Mouse (Mus musculus): Measurements from ENCODE around the gene Gfer. TPM values are rescaled to one million over a fixed set of nuclear protein-coding genes. Genes with fewer than 3 reads are reported as not detected.

The Gfer gene
- polyA plus RNA-seq, 1 experiment from 2014 or later: 36.2 TPM

DNA sequence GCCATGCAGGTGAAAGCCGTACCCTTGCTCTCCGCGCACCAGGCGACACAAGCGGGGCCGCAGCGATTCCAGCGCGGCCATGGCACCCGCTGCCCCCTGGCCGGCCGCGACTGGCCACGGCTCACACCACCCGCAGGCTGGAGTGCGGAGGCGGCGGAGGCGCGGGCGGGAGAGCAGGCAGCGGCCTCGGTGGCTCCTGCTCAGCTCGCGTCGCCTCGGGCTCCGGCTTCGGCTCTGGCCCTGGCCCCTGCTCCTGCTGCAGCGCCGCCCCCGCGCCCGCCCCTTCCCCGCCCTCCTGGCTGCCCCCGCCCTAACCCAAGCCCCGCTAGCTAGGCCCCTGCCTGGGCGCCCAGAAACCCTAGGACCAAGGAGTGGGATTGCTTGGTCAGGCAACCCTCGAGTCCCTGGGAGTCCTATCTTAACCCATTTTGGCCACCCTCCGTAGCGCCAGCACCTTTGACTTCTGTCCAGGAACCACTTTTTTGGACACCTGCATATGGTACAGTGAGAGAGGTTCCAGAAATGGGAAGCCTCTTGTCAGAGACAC is 45.8 kb downstream of the Gfer start, which contains the start of gene Slc9a3r2:
Gene Slc9a3r2, minus strand, starts transcription at position 258 of the 547 bp plus-strand sequence.
- DNase-seq (ENCODE audit: low spot score): peak; percentile 27

DNA sequence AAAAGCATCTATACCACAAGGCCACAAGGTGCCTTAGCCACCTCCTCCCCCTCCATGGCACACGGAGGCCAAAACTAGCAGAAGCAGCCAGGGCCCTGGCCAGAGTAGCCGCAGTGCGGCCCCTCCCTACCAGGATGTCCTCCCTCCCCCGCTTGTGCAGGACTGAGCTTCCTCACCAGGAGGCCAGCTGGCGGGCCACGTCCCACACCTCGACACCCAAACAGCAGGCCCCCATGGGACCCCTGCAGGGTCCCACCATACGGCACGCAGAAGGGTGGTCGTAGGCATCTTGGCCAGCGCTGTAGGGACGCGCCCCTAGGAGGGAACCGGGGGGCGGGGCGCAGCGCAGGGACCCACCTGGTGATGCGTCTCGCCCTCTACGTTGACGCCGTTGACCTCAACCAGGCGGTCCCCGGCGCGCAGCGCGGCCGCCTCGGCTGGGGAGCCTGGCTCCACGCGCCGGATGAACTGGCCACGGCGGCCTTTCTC is 46.3 kb downstream of the Gfer start:
- DNase-seq (ENCODE audit: low spot score): no peak

DNA sequence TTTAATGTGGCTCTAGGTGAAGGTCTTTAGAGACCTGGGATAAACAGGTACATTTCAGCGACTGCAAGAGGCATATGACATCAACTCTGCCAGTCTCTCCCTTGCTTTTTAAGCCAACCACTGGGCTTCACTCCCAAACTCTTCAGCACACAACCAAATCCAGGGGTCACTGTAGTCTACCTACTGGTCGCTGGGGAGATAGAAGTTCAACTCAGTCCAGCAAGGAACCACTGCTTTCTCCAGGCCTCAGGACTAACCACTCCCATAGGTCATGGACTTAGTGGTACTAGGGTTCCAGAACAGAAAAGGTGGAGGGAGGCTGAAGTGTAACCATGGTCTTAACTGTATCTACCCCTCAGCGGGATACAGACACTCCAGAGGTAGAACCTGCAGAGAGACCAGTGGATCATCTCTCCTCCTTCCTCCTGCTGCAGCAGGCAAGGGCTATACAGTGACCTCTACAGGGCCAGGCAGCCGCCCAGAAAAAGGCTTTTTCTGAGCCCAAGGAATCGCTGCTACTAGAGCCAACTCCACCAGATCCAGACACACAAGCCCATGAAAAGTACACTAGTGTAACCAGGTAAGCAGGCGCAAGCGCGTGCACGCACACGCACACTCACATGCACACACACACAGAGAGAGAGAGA is 47.1 kb downstream of the Gfer start:
- DNase-seq (ENCODE audit: low spot score): no peak

DNA sequence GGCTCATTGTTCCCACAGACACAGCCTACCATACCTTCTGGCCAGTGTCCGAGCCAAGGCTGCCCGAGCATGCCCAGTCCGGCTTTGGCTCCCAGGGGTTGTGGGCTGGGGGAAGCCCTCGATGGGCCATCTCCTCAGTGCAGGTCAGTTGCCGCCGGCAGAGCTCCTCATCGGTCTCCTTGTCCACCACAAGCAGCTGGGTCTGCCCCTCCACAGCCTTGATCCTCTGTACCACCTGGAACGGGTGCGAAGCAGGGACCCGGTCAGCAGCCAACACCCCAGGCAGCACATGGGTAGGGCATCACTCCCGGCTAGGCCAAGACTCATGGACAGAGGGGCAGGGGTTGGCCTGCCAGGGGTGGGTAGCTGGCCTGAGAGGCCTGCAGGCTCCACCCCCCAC is 48.5 kb downstream of the Gfer start:
- DNase-seq (ENCODE audit: low spot score): no peak

DNA sequence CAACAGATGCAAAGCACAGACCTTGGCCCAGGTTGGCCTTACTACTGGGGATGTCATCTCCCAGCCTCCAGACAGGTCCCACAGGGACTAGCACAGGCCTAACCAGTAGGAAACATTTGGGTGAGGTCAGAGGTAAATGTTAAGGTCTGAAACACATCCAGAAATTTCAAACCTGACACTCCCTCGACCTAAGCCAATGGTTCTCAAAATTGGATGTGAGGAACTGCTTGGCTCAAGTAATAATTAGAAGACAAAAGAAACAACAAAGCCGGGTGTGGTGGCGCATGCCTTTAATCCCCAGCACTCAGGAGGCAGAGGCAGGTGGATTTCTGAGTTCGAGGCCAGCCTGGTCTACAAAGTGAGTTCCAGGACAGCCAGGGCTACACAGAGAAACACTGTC is 49.6 kb downstream of the Gfer start:
- DNase-seq (ENCODE audit: low spot score): no peak

DNA sequence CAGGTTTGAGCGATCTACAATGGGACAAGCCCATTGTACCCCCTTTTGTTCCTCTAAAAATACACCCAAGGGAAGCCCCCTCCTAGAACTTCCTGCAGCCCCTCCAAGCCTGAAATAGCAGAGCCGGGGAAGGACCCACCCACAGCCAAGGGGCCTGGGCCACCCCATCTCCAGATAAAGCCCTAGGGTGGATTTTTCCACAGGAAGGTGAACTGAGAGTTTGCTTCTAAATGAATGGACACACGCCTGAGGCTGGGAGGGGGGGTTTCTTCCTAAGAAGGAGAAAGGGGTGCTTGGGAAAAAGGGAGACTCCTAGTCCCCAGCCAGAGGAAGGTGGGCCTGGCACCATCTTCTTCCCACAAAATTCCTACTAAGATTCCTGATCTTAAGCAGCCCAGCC is 50.0 kb downstream of the Gfer start:
- DNase-seq (ENCODE audit: low spot score): no peak

DNA sequence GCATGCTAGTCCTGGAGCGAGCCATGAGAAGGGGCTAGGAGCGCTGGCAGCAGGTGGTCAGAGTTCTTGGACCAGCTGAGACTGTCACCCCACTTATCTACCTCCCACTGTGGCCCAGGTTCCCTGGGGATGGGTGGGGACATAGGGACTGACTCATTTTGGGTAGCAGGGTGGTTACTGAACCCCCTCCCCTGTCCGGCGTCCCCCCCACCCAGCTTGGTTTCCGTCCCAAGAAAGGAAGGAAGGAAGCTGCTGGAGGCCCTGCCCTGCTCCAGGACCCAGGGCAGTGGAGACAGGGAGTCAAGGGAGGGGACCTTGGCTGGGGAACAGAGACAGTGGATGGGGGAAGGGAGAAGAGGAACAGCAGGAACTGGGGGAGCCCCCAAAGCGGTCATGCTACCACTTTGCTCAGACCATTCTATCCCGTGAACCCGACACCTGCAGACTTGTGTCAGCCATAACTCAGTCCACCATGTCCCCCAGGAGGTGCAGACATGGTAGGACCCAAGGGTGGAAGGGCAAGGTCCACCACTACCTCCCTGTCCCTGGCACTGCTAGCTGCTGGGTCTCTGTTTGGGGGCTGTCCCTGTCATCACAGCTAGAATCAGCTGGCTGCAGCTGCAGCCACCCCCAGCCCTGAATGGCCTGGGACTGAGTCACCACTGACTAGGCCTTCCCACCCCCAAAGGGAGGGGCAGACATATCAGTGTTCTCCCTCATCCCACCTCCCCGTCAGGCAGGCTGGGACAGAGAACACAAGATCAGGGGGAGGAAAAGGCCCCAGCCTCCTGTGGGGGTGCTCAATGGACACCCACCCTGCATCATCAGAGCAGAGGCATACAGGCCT is 50.9 kb downstream of the Gfer start:
- no peak for DNase-seq (ENCODE audit: low spot score)

DNA sequence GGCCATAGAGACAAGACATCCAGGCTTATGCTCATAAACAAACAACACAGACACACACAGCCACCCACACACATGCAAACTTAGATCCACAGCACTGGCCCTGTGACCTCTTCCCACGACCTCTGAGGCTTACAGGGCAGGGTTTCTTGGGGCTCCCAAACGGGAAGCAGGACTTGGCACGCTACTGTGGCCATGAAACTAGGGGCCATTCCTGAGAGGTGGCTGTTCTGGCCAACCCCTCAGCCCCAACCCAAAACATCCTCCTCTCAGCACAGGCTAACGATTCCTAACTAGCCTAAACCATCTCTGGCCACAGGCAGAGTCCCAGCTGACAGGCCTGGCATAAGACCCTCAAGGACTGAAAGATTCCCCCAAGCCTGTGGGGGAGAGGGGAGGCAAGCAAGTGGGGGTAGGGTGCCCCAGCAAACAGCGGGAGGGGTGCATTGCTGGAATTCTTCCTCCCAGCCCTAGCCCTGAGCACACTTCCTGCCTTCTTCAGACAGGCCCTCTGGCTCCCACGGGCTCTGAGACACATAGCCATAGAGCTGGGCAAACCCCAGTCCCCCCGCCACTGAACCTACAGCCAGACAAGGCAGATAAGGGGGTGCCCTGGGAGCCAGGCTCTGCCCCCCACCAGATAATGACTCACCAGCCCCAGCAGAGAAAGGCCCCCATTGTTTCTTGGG is 51.8 kb downstream of the Gfer start:
- no peak for DNase-seq (ENCODE audit: low spot score)

Other genes with a start within 250 kb of the Gfer start
- gene E4f1, start 225.8 kb downstream of the Gfer start, polyA plus RNA-seq (2015; fragmentation: Nextera tagmentation; extraction: Ambion mirVana): 12.2 and 24.5 TPM in 2 replicates
- 55.7 and 57.4 TPM in 2 replicates for gene Pgp, start 225.8 kb downstream of the Gfer start, polyA plus RNA-seq (2015; fragmentation: Nextera tagmentation; extraction: Ambion mirVana)
- 0.18 TPM in 1 of 2 replicates, not detected in the other for gene Bricd5, start 222.3 kb downstream of the Gfer start, polyA plus RNA-seq (2015; fragmentation: Nextera tagmentation; extraction: Ambion mirVana)
- gene Mlst8, start 217.1 kb downstream of the Gfer start, polyA plus RNA-seq (2015; fragmentation: Nextera tagmentation; extraction: Ambion mirVana): 18.6 and 19.2 TPM in 2 replicates
- gene Caskin1, start 207.6 kb downstream of the Gfer start, polyA plus RNA-seq (2015; fragmentation: Nextera tagmentation; extraction: Ambion mirVana): 0.10 and 0.19 TPM in 2 replicates
- 59.9 and 64.3 TPM in 2 replicates for gene Traf7, start 168.2 kb downstream of the Gfer start, polyA plus RNA-seq (2015; fragmentation: Nextera tagmentation; extraction: Ambion mirVana)
- 1.5 and 2.4 TPM in 2 replicates for gene Rab26, start 161.9 kb downstream of the Gfer start, polyA plus RNA-seq (2015; fragmentation: Nextera tagmentation; extraction: Ambion mirVana)
- 4.6 and 6.4 TPM in 2 replicates for gene Pkd1, start 146.3 kb downstream of the Gfer start, polyA plus RNA-seq (2015; fragmentation: Nextera tagmentation; extraction: Ambion mirVana)
- gene Tsc2, start 63.5 kb downstream of the Gfer start, polyA plus RNA-seq (2015; fragmentation: Nextera tagmentation; extraction: Ambion mirVana): 25.0 and 26.0 TPM in 2 replicates
- 8.2 and 10.4 TPM in 2 replicates for gene Nthl1, start 63.5 kb downstream of the Gfer start, polyA plus RNA-seq (2015; fragmentation: Nextera tagmentation; extraction: Ambion mirVana)
- gene Slc9a3r2, start 45.8 kb downstream of the Gfer start, polyA plus RNA-seq (2015; fragmentation: Nextera tagmentation; extraction: Ambion mirVana): 11.3 and 11.9 TPM in 2 replicates
- gene Npw, start 37.7 kb downstream of the Gfer start, polyA plus RNA-seq (2015; fragmentation: Nextera tagmentation; extraction: Ambion mirVana): 0.21 TPM in 1 of 2 replicates, not detected in the other
- gene Zfp598, start 26.5 kb downstream of the Gfer start, polyA plus RNA-seq (2015; fragmentation: Nextera tagmentation; extraction: Ambion mirVana): 11.6 and 14.5 TPM in 2 replicates
- 0.09 and 0.13 TPM in 2 replicates for gene Syngr3, start 6.2 kb downstream of the Gfer start, polyA plus RNA-seq (2015; fragmentation: Nextera tagmentation; extraction: Ambion mirVana)
- gene Noxo1, start 78 bp upstream of the Gfer start, polyA plus RNA-seq (2015; fragmentation: Nextera tagmentation; extraction: Ambion mirVana): 2.3 and 3.0 TPM in 2 replicates
- gene Tbl3, start 11.5 kb upstream of the Gfer start, polyA plus RNA-seq (2015; fragmentation: Nextera tagmentation; extraction: Ambion mirVana): 65.9 TPM in 2 replicates
- 0.13 TPM in 1 of 2 replicates, not detected in the other for gene Rnf151, start 21.9 kb upstream of the Gfer start, polyA plus RNA-seq (2015; fragmentation: Nextera tagmentation; extraction: Ambion mirVana)
- 1,372 and 1,374 TPM in 2 replicates for gene Rps2, start 22.0 kb upstream of the Gfer start, polyA plus RNA-seq (2015; fragmentation: Nextera tagmentation; extraction: Ambion mirVana)
- gene Ndufb10, start 28.3 kb upstream of the Gfer start, polyA plus RNA-seq (2015; fragmentation: Nextera tagmentation; extraction: Ambion mirVana): 304 and 335 TPM in 2 replicates
- 0.82 and 1.6 TPM in 2 replicates for gene Rpl3l, start 31.7 kb upstream of the Gfer start, polyA plus RNA-seq (2015; fragmentation: Nextera tagmentation; extraction: Ambion mirVana)
- gene Msrb1, start 40.5 kb upstream of the Gfer start, polyA plus RNA-seq (2015; fragmentation: Nextera tagmentation; extraction: Ambion mirVana): 48.7 and 53.4 TPM in 2 replicates
- gene Hs3st6, start 56.8 kb upstream of the Gfer start, polyA plus RNA-seq (2015; fragmentation: Nextera tagmentation; extraction: Ambion mirVana): 0.25 and 0.40 TPM in 2 replicates
- gene Meiob, start 108.1 kb upstream of the Gfer start, polyA plus RNA-seq (2015; fragmentation: Nextera tagmentation; extraction: Ambion mirVana): 0.17 and 0.23 TPM in 2 replicates
- 65.8 and 74.0 TPM in 2 replicates for gene Hagh, start 144.0 kb upstream of the Gfer start, polyA plus RNA-seq (2015; fragmentation: Nextera tagmentation; extraction: Ambion mirVana)
- 11.0 and 12.8 TPM in 2 replicates for gene Fahd1, start 154.2 kb upstream of the Gfer start, polyA plus RNA-seq (2015; fragmentation: Nextera tagmentation; extraction: Ambion mirVana)
- 2.1 and 2.4 TPM in 2 replicates for gene Igfals, start 169.8 kb upstream of the Gfer start, polyA plus RNA-seq (2015; fragmentation: Nextera tagmentation; extraction: Ambion mirVana)
- 109 and 112 TPM in 2 replicates for gene Nubp2, start 190.2 kb upstream of the Gfer start, polyA plus RNA-seq (2015; fragmentation: Nextera tagmentation; extraction: Ambion mirVana)
- gene Spsb3, start 190.5 kb upstream of the Gfer start, polyA plus RNA-seq (2015; fragmentation: Nextera tagmentation; extraction: Ambion mirVana): 89.2 and 97.8 TPM in 2 replicates
- 19.9 and 24.9 TPM in 2 replicates for gene Eme2, start 198.9 kb upstream of the Gfer start, polyA plus RNA-seq (2015; fragmentation: Nextera tagmentation; extraction: Ambion mirVana)
- gene Mrps34, start 199.0 kb upstream of the Gfer start, polyA plus RNA-seq (2015; fragmentation: Nextera tagmentation; extraction: Ambion mirVana): 128 and 136 TPM in 2 replicates
- gene Nme3, start 200.3 kb upstream of the Gfer start, polyA plus RNA-seq (2015; fragmentation: Nextera tagmentation; extraction: Ambion mirVana): 47.7 and 57.2 TPM in 2 replicates
- 15.3 and 18.3 TPM in 2 replicates for gene Mapk8ip3, start 240.8 kb upstream of the Gfer start, polyA plus RNA-seq (2015; fragmentation: Nextera tagmentation; extraction: Ambion mirVana)